Mouse (Mus musculus) heart, adult 11 months (tissue): Measurements from ENCODE around the gene Gm3264.
"Not testable (repeated sequence)": the region's sequence is repeated elsewhere in the genome, so short reads cannot be mapped to it uniquely, and the experiment has no call there.

Experiments used
- DNase-seq: peaks from one replicate; pipeline ENCODE4 v3.0.0; 2022

The Gm3264 gene

GRCm38 (mm10) chr14:4855299-4855980, at the start of gene Gm3264:
TSS of gene Gm3264 (plus strand) at chr14:4855576.
- DNase-seq, result peak; percentile 97

- DNase-seq, result peak; percentile 91
These were observed 49.0 kb upstream of the Gm3264 start for GRCm38 (mm10) chr14:4806421-4806820.

GRCm38 (mm10) chr14:4821950-4822349, 33.4 kb upstream of the Gm3264 start:
- peak; percentile 83 for DNase-seq

- DNase-seq, result not testable (repeated sequence)
These were observed 17.6 kb upstream of the Gm3264 start, which contains the start of gene Gm3269 for GRCm38 (mm10) chr14:4837806-4838205. TSS of gene Gm3269 (plus strand) at chr14:4838106.

GRCm38 (mm10) chr14:4892116-4892515, 36.7 kb downstream of the Gm3264 start, which contains the start of gene Gm3278:
TSS of gene Gm3278 (plus strand) at chr14:4892416.
- DNase-seq, result not testable (repeated sequence)
